ENCODE assay signal across 17 mouse cellular contexts in genomic region chr1:173610291-173610690, GRCm38 (mm10). TPM values are rescaled to one million over a fixed set of nuclear protein-coding genes. Genes with fewer than 3 reads are reported as not detected.
"Had no signal": no experiment of that assay in that cellular context is flagged by ENCODE, and none has a peak within 500 bp of the region (broad histone marks: within the 10 kb centered on the region; RNA-seq: fewer than 3 reads in every experiment).

No protein-coding gene starts in this region.

RNA-seq across cellular contexts. Expression of gene Ifi213, which starts 11.2 kb away (rescaled TPM):
- total RNA-seq: heart, postnatal 4 days; layer of hippocampus, adult 18-20 months; layer of hippocampus, adult 2 months; layer of hippocampus, postnatal 10 days; layer of hippocampus, postnatal 14 days; layer of hippocampus, postnatal 25 days; layer of hippocampus, postnatal 36 days; left cerebral cortex, adult 18-20 months; left cerebral cortex, adult 2 months had no signal
- polyA plus RNA-seq: heart, embryonic 11.5 days; hindbrain, embryonic 10.5 days; hindbrain, embryonic 11.5 days; hindbrain, embryonic 12.5 days; hindbrain, embryonic 13.5 days; hindbrain, embryonic 15.5 days; kidney, embryonic 14.5 days; kidney, embryonic 16.5 days had no signal

RNA-seq across cellular contexts. Expression of gene Ifi209, which starts 20.4 kb away (rescaled TPM):
- total RNA-seq: layer of hippocampus, adult 18-20 months; layer of hippocampus, adult 2 months; layer of hippocampus, postnatal 10 days; layer of hippocampus, postnatal 14 days; layer of hippocampus, postnatal 36 days; left cerebral cortex, adult 18-20 months; left cerebral cortex, adult 2 months had no signal
- polyA plus RNA-seq: hindbrain, embryonic 10.5 days; hindbrain, embryonic 11.5 days; hindbrain, embryonic 12.5 days; hindbrain, embryonic 13.5 days had no signal
